Mouse (Mus musculus): ENCODE results near the gene Kifc1.

DNA sequence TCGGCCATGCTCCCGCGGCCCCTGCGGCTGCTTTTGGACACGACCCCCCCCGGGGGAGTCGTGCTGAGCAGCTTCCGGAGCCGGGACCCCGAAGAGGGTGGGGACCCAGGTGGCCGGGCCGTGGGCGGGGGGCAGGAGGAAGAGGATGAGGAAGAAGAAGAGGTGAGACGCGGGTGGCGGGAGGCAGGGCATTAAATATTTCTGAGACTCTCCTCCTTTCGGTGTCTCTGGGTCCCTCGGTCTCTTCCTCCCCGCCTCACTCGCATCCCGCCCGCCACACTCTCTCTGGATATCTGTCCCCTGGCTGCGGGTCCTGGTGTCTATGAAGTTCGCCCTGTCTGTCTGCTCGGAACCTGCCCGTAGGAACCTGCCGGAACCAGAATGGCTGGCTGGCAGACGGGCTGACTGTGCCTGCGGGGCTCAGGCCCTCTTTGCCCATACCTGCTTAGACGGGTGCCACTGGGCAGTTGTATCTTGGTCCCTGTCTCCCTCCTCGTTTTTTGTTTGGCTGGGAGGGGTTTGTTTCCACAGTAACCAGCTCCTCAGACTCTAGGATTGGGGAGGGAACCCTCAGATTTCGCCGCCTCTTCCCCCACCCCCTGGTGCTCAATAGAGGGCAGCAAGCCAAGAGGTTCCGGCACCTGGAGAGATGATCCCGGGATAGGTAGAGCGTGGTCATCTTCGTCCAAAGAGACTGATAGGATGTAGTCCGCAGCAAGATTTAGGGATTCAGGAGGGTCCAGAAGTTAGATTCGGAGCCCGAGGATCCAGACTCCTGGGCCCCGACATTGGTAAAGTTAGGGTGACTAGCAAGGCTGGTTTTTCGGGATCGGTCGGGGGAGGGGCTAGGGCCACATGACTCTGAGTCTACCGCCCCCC is 40.1 kb upstream of the Kifc1 start:
- TF ChIP-seq POLR2A (IDR thresholded peaks at IDR 0.05; ENCODE audit: borderline replicate concordance, extremely low read depth, low read depth, low read length): no peak; the same call in 1 of the 2 replicates
- no peak for TF ChIP-seq CTCF (IDR thresholded peaks at IDR 0.05; ENCODE audit: insufficient read depth, low read length)
